Mouse (Mus musculus) embryo, embryonic 11.5 days (tissue): ENCODE measurements around the gene 1700001O22Rik.

ENCODE experiments used
- DNase-seq: peaks from one replicate; pipeline ENCODE4 v3.0.0-alpha.2; 2012; ENCODE audit warnings: low read depth, low spot score

Gene 1700001O22Rik

GRCm38 (mm10) chr2:30779241-30779640 is 24.2 kb downstream of the 1700001O22Rik start:
- no peak for DNase-seq

- DNase-seq, result no peak
These were observed 25.2 kb downstream of the 1700001O22Rik start for GRCm38 (mm10) chr2:30778235-30778634.

- DNase-seq, result no peak
These were observed 26.2 kb downstream of the 1700001O22Rik start for GRCm38 (mm10) chr2:30777266-30777665.

GRCm38 (mm10) chr2:30775955-30776354 is 27.5 kb downstream of the 1700001O22Rik start:
- no peak for DNase-seq

GRCm38 (mm10) chr2:30773313-30774005 is 30.0 kb downstream of the 1700001O22Rik start:
- DNase-seq, result no peak

GRCm38 (mm10) chr2:30772581-30773312 is 30.7 kb downstream of the 1700001O22Rik start:
- no peak for DNase-seq

- DNase-seq, result no peak
These were observed 31.5 kb downstream of the 1700001O22Rik start for GRCm38 (mm10) chr2:30771806-30772460.

- DNase-seq, result no peak
These were observed 32.1 kb downstream of the 1700001O22Rik start for GRCm38 (mm10) chr2:30771368-30771805.

- DNase-seq, result no peak
These were observed 34.3 kb downstream of the 1700001O22Rik start for GRCm38 (mm10) chr2:30769187-30769586.

- DNase-seq, result no peak
These were observed 34.9 kb downstream of the 1700001O22Rik start for GRCm38 (mm10) chr2:30768529-30768928.

GRCm38 (mm10) chr2:30767626-30768240 is 35.7 kb downstream of the 1700001O22Rik start:
- DNase-seq, result no peak

GRCm38 (mm10) chr2:30766446-30766845 is 37.0 kb downstream of the 1700001O22Rik start:
- no peak for DNase-seq

- DNase-seq, result no peak
These were observed 42.8 kb downstream of the 1700001O22Rik start for GRCm38 (mm10) chr2:30760706-30761105.

- DNase-seq, result no peak
These were observed 43.5 kb downstream of the 1700001O22Rik start for GRCm38 (mm10) chr2:30759858-30760547.

GRCm38 (mm10) chr2:30759442-30759841 is 44.0 kb downstream of the 1700001O22Rik start:
- DNase-seq, result no peak

GRCm38 (mm10) chr2:30759088-30759374 is 44.4 kb downstream of the 1700001O22Rik start:
- DNase-seq, result no peak

GRCm38 (mm10) chr2:30758341-30759087 is 44.9 kb downstream of the 1700001O22Rik start:
- DNase-seq, result peak; percentile 87

- DNase-seq, result no peak
These were observed 46.3 kb downstream of the 1700001O22Rik start for GRCm38 (mm10) chr2:30756962-30757715.

- DNase-seq, result no peak
These were observed 47.3 kb downstream of the 1700001O22Rik start for GRCm38 (mm10) chr2:30755985-30756765.
